Mouse (Mus musculus): ENCODE data around the gene Tnfsf12.

GRCm38 (mm10) chr11:69699595-69699994 lies 3.9 kb upstream of the Tnfsf12 start:
- TF ChIP-seq CEBPB (IDR thresholded peaks at IDR 0.05; ENCODE audit: insufficient read depth, poor library complexity, severe bottlenecking), result no peak
- no peak for TF ChIP-seq MYOD1 (IDR thresholded peaks at IDR 0.05; ENCODE audit: control insufficient read depth in 1 of 3, insufficient read length in 2 of 3, low read depth in 2 of 3)
- no peak for TF ChIP-seq POLR2A (IDR thresholded peaks at IDR 0.05; ENCODE audit: insufficient read length, low read depth)
- TF ChIP-seq REST (IDR thresholded peaks at IDR 0.05; ENCODE audit: insufficient read depth, insufficient read length), result no peak
- no peak for TF ChIP-seq TCF12 (IDR thresholded peaks at IDR 0.05; ENCODE audit: insufficient read depth, poor library complexity, severe bottlenecking)
- no peak for TF ChIP-seq E2F4 (IDR thresholded peaks at IDR 0.05; ENCODE audit: insufficient read depth)
- no peak for TF ChIP-seq MAX (IDR thresholded peaks at IDR 0.05; ENCODE audit: low read depth)
- no peak for TF ChIP-seq USF1 (IDR thresholded peaks at IDR 0.05; ENCODE audit: low read depth)
- TF ChIP-seq POLR2AphosphoS2 (IDR thresholded peaks at IDR 0.05; ENCODE audit: insufficient read length, low read depth), result no peak
